Mouse (Mus musculus) c-Kit-positive CD71-negative TER-119-negative erythroid progenitor cells, embryonic 14.5 days (primary cell): Measurements from ENCODE around the gene Rpl13a.
A peak's percentile ranks its signal among the peaks of the same experiment; 100 is the strongest.
"Not testable (repeated sequence)": the region's sequence is repeated elsewhere in the genome, so short reads cannot be mapped to it uniquely, and the experiment has no call there.

Source experiments
- DNase-seq: peaks from one replicate; pipeline ENCODE4 v3.0.0-alpha.2; 2013; ENCODE audit warnings: low read depth

Rpl13a gene

GRCm38 (mm10) chr7:45156206-45156605 is 27.6 kb upstream of the Rpl13a start:
- no peak for DNase-seq

GRCm38 (mm10) chr7:45155590-45155989 is 27.0 kb upstream of the Rpl13a start:
- DNase-seq: no peak

GRCm38 (mm10) chr7:45154993-45155514 is 26.5 kb upstream of the Rpl13a start:
- DNase-seq: no peak

GRCm38 (mm10) chr7:45154096-45154992 is 25.8 kb upstream of the Rpl13a start, which contains the start of the genes Pih1d1 and Aldh16a1:
Gene Pih1d1 (plus strand): TSS chr7:45154303.
Gene Aldh16a1 (minus strand): TSS chr7:45154584.
- peak; percentile 95 for DNase-seq

- no peak for DNase-seq
Observed at GRCm38 (mm10) chr7:45153586-45153985, 25.0 kb upstream of the Rpl13a start.

- DNase-seq: not testable (repeated sequence)
Observed at GRCm38 (mm10) chr7:45153052-45153451, 24.5 kb upstream of the Rpl13a start.

GRCm38 (mm10) chr7:45151303-45151702 is 22.7 kb upstream of the Rpl13a start:
- DNase-seq: no peak

GRCm38 (mm10) chr7:45150321-45150720 is 21.8 kb upstream of the Rpl13a start:
- no peak for DNase-seq

- DNase-seq: no peak
Observed at GRCm38 (mm10) chr7:45149545-45149944, 21.0 kb upstream of the Rpl13a start.

GRCm38 (mm10) chr7:45148534-45149098 is 20.1 kb upstream of the Rpl13a start:
- no peak for DNase-seq

- no peak for DNase-seq
Observed at GRCm38 (mm10) chr7:45147899-45148298, 19.3 kb upstream of the Rpl13a start.

GRCm38 (mm10) chr7:45147267-45147666 is 18.7 kb upstream of the Rpl13a start:
- no peak for DNase-seq

GRCm38 (mm10) chr7:45145460-45145859 is 16.9 kb upstream of the Rpl13a start:
- no peak for DNase-seq

GRCm38 (mm10) chr7:45144368-45145174 is 16.0 kb upstream of the Rpl13a start:
- DNase-seq: no peak

- DNase-seq: no peak
Observed at GRCm38 (mm10) chr7:45141914-45142313, 13.4 kb upstream of the Rpl13a start.

GRCm38 (mm10) chr7:45141319-45141718 is 12.8 kb upstream of the Rpl13a start:
- no peak for DNase-seq

- no peak for DNase-seq
Observed at GRCm38 (mm10) chr7:45139904-45140723, 11.6 kb upstream of the Rpl13a start.

GRCm38 (mm10) chr7:45138403-45138802 is 9.8 kb upstream of the Rpl13a start:
- no peak for DNase-seq

- DNase-seq: no peak
Observed at GRCm38 (mm10) chr7:45137171-45138006, 8.8 kb upstream of the Rpl13a start.

- peak; percentile 84 for DNase-seq
Observed at GRCm38 (mm10) chr7:45135993-45136567, 7.5 kb upstream of the Rpl13a start, which contains the start of the genes Gm45713 and Flt3l. Gene Gm45713 (minus strand): TSS chr7:45136231. Gene Flt3l (minus strand): TSS chr7:45136432.
